Mouse (Mus musculus) heart, embryonic 14.5 days (tissue): ENCODE results near the gene Fam89b. TPM values are rescaled to one million over a fixed set of nuclear protein-coding genes. Genes with fewer than 3 reads are reported as not detected.

Source experiments
- ATAC-seq: fragments of 200-750 bp; cut with Nextera tagmentation; 2 replicates; pipeline ENCODE4 v1.8.0; 2017; ENCODE audit warnings: low read depth, moderate TSS enrichment; ENCODE audit not compliant: insufficient number of reproducible peaks, insufficient read depth, low FRiP score
- H3K27ac ChIP-seq, 2 experiments: fragments of 200-500 bp in 1 of 2; fragments of 300-500 bp in 1 of 2; sonication (generic) in 1 of 2; replicated peaks in 1 of 2; 2 replicates each; pipeline ENCODE4 v1.5.1; 2012 to 2014; ENCODE audit warnings: low read depth in 2 of 2, low read length in 2 of 2, control low read depth in 1 of 2, mild to moderate bottlenecking in 1 of 2, mixed read lengths in 1 of 2; ENCODE audit not compliant: control insufficient read depth in 1 of 2, insufficient read depth in 1 of 2
- H3K27me3 ChIP-seq: fragments of 300-500 bp; sonication (generic); 2 replicates; pipeline ENCODE4 v1.6.1; 2014; ENCODE audit warnings: mild to moderate bottlenecking, low read length, control low read depth; ENCODE audit not compliant: control insufficient read depth, insufficient read depth
- H3K36me3 ChIP-seq: fragments of 300-500 bp; sonication (generic); 2 replicates; pipeline ENCODE4 v1.6.1; 2014; ENCODE audit warnings: mild to moderate bottlenecking, control low read depth, low read length, mixed read lengths; ENCODE audit not compliant: control insufficient read depth, insufficient read depth
- H3K4me1 ChIP-seq, 2 experiments: fragments of 200-500 bp in 1 of 2; fragments of 300-500 bp in 1 of 2; sonication (generic) in 1 of 2; 2 replicates each; pipeline ENCODE4 v1.6.1; 2012 to 2014; ENCODE audit warnings: low read length in 2 of 2, control low read depth in 1 of 2, mixed read lengths in 1 of 2; ENCODE audit not compliant: control insufficient read depth in 2 of 2, insufficient read depth in 2 of 2
- H3K4me2 ChIP-seq: fragments of 300-500 bp; sonication (generic); 2 replicates; pipeline ENCODE4 v1.6.1; 2014; ENCODE audit warnings: mild to moderate bottlenecking, low read length
- H3K4me3 ChIP-seq, 2 experiments: fragments of 200-500 bp in 1 of 2; fragments of 300-500 bp in 1 of 2; sonication (generic) in 1 of 2; 2 replicates each; pipeline ENCODE4 v1.5.1; 2012 to 2014; ENCODE audit warnings: low read length in 2 of 2, mild to moderate bottlenecking in 2 of 2, control low read depth in 1 of 2, low read depth in 1 of 2, moderate library complexity in 1 of 2; ENCODE audit not compliant: control insufficient read depth in 1 of 2, insufficient read depth in 1 of 2
- H3K9ac ChIP-seq: fragments of 300-500 bp; sonication (generic); 2 replicates; pipeline ENCODE4 v1.6.1; 2014; ENCODE audit warnings: mild to moderate bottlenecking, low read length
- H3K9me3 ChIP-seq: fragments of 300-500 bp; sonication (generic); 2 replicates; pipeline ENCODE4 v1.6.1; 2016; ENCODE audit warnings: low read length, control low read depth; ENCODE audit not compliant: control insufficient read depth
- WGBS: fragments of 180-500 bp; shearing (Covaris S2); extraction: QIAGEN DNeasy Blood & Tissue Kit; methylation state at CpG from one replicate; pipeline ENCODE4 v1.1.7; 2014; 5-methylcytosine and 5-hydroxymethylcytosine counted together
- polyA plus RNA-seq: library from polyadenylated mRNA; unstranded; fragments of >200 nt; fragmentation: Nextera tagmentation; extraction: Ambion mirVana; gene quantifications from 2 replicates; pipeline ENCODE4 v1.2.1, GENCODE M21; 2014

The Fam89b gene
- polyA plus RNA-seq, 1 experiment from 2014 or later = 89.5 TPM

- WGBS = 89% methylated on average over 14 of the region's 14 CpGs
- H3K27ac ChIP-seq = no peak overlapping the region
- no peak overlapping the region for H3K4me2 ChIP-seq
- H3K27me3 ChIP-seq = peaks cover 8% of the 10 kb centered on the region; the same call in 1 of the 2 replicates
- peaks cover 76% of the 10 kb centered on the region for H3K36me3 ChIP-seq
- peaks cover 4 to 13% of the 10 kb centered on the region in 2 experiments; a peak in 3 of 4 replicates for H3K4me1 ChIP-seq
- H3K9me3 ChIP-seq = no peaks in the 10 kb centered on the region
- H3K4me3 ChIP-seq = no peak overlapping the region
- no peak overlapping the region for H3K9ac ChIP-seq
- ATAC-seq = no peak
Measured at GRCm38 (mm10) chr19:5758878-5759403, 29.5 kb upstream of the Fam89b start.

DNA sequence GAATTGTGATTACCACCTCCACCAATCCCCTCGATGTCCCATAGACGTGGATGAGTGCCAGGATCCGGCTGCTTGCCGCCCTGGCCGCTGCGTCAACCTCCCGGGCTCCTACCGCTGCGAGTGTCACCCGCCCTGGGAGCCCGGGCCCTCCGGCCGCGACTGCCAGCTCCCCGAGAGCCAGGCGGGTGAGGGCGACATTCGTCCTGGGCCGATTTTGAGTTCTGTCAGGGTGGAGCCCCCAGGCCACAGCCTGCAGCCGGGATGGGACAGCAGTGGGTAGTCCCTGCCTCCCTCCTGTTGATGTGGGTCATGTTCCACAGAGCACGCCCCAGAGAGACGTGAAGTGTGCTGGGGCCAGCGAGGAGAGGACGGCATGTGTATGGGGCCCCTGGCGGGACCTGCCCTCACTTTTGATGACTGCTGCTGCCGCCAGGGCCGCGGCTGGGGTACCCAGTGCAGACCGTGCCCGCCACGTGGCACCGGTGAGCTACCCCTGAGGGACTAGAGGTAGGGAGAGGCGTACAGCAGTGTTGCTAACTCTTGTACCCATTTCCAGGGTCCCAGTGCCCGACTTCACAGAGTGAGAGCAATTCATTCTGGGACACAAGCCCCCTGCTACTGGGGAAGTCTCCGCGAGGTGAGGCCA is 27.7 kb upstream of the Fam89b start:
- WGBS = 16% methylated on average over 36 of the region's 36 CpGs
- Histone ChIP-seq H3K9ac (peak overlapping the region; percentile 64), H3K4me1 (peaks cover 4 to 13% of the 10 kb centered on the region in 2 experiments; a peak in 3 of 4 replicates), H3K4me2 (peak overlapping the region; percentile 66), H3K4me3 (peak overlapping the region; percentile 18 to 27; a peak in 3 of 4 replicates), H3K9me3 (no peaks in the 10 kb centered on the region), H3K36me3 (peaks cover 68% of the 10 kb centered on the region), H3K27ac (no peak overlapping the region), H3K27me3 (peaks cover 23% of the 10 kb centered on the region)
- no peak for ATAC-seq

- Histone ChIP-seq H3K9ac (peak overlapping the region; percentile 64), H3K4me3 (peak overlapping the region; percentile 18 to 27; a peak in 3 of 4 replicates), H3K4me1 (peaks cover 4 to 17% of the 10 kb centered on the region in 2 experiments; a peak in 3 of 4 replicates), H3K9me3 (no peaks in the 10 kb centered on the region), H3K27me3 (peaks cover 30% of the 10 kb centered on the region), H3K4me2 (peak overlapping the region; percentile 66), H3K36me3 (peaks cover 61% of the 10 kb centered on the region), H3K27ac (no peak overlapping the region)
- 12% methylated on average over 27 of the region's 29 CpGs for WGBS
- ATAC-seq = no peak
Measured at GRCm38 (mm10) chr19:5756321-5756985, 27.0 kb upstream of the Fam89b start.

GRCm38 (mm10) chr19:5751742-5752141 is 22.3 kb upstream of the Fam89b start:
- no peak for ATAC-seq
- Histone ChIP-seq H3K9me3 (no peaks in the 10 kb centered on the region), H3K4me2 (no peak overlapping the region), H3K9ac (no peak overlapping the region), H3K4me1 (peaks cover 2 to 18% of the 10 kb centered on the region in 2 experiments; a peak in 3 of 4 replicates), H3K4me3 (no peak overlapping the region), H3K36me3 (peaks cover 29% of the 10 kb centered on the region), H3K27ac (no peak overlapping the region), H3K27me3 (peaks cover 56% of the 10 kb centered on the region)
- WGBS = 11% methylated on average over 20 of the region's 20 CpGs

GRCm38 (mm10) chr19:5750951-5751350 is 21.5 kb upstream of the Fam89b start:
- peaks cover 10 to 18% of the 10 kb centered on the region in 2 experiments; a peak in 3 of 4 replicates for H3K4me1 ChIP-seq
- peaks cover 59% of the 10 kb centered on the region for H3K27me3 ChIP-seq
- H3K36me3 ChIP-seq = peaks cover 29% of the 10 kb centered on the region
- no peak overlapping the region for H3K9ac ChIP-seq
- H3K9me3 ChIP-seq = no peaks in the 10 kb centered on the region
- no peak overlapping the region for H3K4me2 ChIP-seq
- ATAC-seq = no peak
- no peak overlapping the region for H3K4me3 ChIP-seq
- no peak overlapping the region for H3K27ac ChIP-seq
- 13% methylated on average over 22 of the region's 22 CpGs for WGBS

GRCm38 (mm10) chr19:5749476-5749875 is 20.0 kb upstream of the Fam89b start:
- H3K4me2 ChIP-seq = no peak overlapping the region
- H3K9me3 ChIP-seq = no peaks in the 10 kb centered on the region
- H3K27ac ChIP-seq = no peak overlapping the region
- H3K9ac ChIP-seq = no peak overlapping the region
- peaks cover 27% of the 10 kb centered on the region for H3K36me3 ChIP-seq
- H3K4me1 ChIP-seq = peaks cover 15 to 26% of the 10 kb centered on the region in 2 experiments; a peak in 3 of 4 replicates
- no peak for ATAC-seq
- WGBS = 72% methylated on average over 6 of the region's 6 CpGs
- H3K4me3 ChIP-seq = no peak overlapping the region
- peaks cover 59% of the 10 kb centered on the region for H3K27me3 ChIP-seq

DNA sequence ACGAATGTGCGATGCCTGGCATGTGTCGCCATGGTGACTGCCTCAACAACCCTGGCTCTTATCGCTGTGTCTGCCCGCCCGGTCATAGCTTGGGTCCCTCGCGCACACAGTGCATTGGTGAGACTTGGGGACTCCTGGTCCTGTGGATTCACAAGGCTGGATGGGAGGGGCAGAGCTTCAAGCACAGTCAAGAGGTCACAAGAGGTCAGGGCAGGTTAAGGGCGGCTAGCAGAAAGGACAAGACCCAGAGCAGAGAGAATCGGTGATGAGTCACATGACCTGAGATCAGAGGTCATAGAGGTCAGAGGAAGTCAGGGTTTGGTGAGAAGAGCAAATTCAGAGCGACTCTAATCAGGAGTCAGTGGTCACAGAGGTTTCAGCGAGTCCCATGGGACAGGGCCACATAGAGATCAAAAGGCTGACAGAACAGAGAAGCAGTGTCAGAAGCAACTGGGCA is 17.5 kb upstream of the Fam89b start:
- Histone ChIP-seq H3K4me3 (no peak overlapping the region), H3K4me1 (peaks cover 22 to 43% of the 10 kb centered on the region in 2 experiments), H3K27me3 (peaks cover 42% of the 10 kb centered on the region), H3K9ac (no peak overlapping the region), H3K9me3 (no peaks in the 10 kb centered on the region), H3K4me2 (no peak overlapping the region), H3K27ac (no peak overlapping the region), H3K36me3 (peaks cover 14% of the 10 kb centered on the region)
- no peak for ATAC-seq
- 28% methylated on average over 12 of the region's 12 CpGs for WGBS
